Mouse (Mus musculus) intestine, embryonic 14.5 days (tissue): ENCODE measurements at regions not wholly inside any gene's neighbourhood (a gene's known extent, or its start where the extent isn't known, plus 50 kb on each side); places are given as distances from the start of the nearest gene placed in this dataset.

ENCODE experiments used
- ATAC-seq: fragments of 200-750 bp; cut with Nextera tagmentation; replicated peaks from 2 replicates; pipeline ENCODE4 v1.8.0; 2017; ENCODE audit warnings: low read depth, moderate number of reproducible peaks, moderate TSS enrichment, moderate library complexity; ENCODE audit not compliant: low FRiP score, low TSS enrichment
- DNase-seq: peaks from one replicate; pipeline ENCODE4 v3.0.0-alpha.2; 2018; ENCODE audit warnings: low spot score
- H3K27ac ChIP-seq: fragments of 300-500 bp; sonication (generic); 2 replicates; pipeline ENCODE4 v1.5.1; 2014; ENCODE audit warnings: low read depth, mild to moderate bottlenecking, control low read depth
- H3K27me3 ChIP-seq: fragments of 300-500 bp; sonication (generic); replicated peaks from 2 replicates; pipeline ENCODE4 v1.6.1; 2014; ENCODE audit warnings: low read length, control low read depth; ENCODE audit not compliant: control insufficient read depth, insufficient read depth
- H3K36me3 ChIP-seq: fragments of 300-500 bp; sonication (generic); 2 replicates; pipeline ENCODE4 v1.6.1; 2014; ENCODE audit warnings: low read length, control low read depth; ENCODE audit not compliant: control insufficient read depth, insufficient read depth
- H3K4me1 ChIP-seq: fragments of 300-500 bp; sonication (generic); replicated peaks from 2 replicates; pipeline ENCODE4 v1.6.1; 2014; ENCODE audit warnings: low read length, control low read depth, mixed read lengths; ENCODE audit not compliant: control insufficient read depth, insufficient read depth
- H3K4me2 ChIP-seq: fragments of 300-500 bp; sonication (generic); 2 replicates; pipeline ENCODE4 v1.6.1; 2014; ENCODE audit warnings: low read length
- H3K4me3 ChIP-seq: fragments of 300-500 bp; sonication (generic); 2 replicates; pipeline ENCODE4 v1.5.1; 2014; ENCODE audit warnings: low read depth, low read length, control low read depth, mixed read lengths
- H3K9ac ChIP-seq: fragments of 300-500 bp; sonication (generic); 2 replicates; pipeline ENCODE4 v1.6.1; 2014; ENCODE audit warnings: mild to moderate bottlenecking, low read length
- H3K9me3 ChIP-seq: fragments of 300-500 bp; sonication (generic); 2 replicates; pipeline ENCODE4 v1.6.1; 2016; ENCODE audit warnings: low read length, control low read depth; ENCODE audit not compliant: control insufficient read depth
- WGBS: fragments of 180-500 bp; shearing (Covaris S2); extraction: QIAGEN DNeasy Blood & Tissue Kit; methylation state at CpG from one replicate; pipeline ENCODE4 v1.1.7; 2014; 5-methylcytosine and 5-hydroxymethylcytosine counted together

- 57% methylated on average over 6 of the region's 6 CpGs for WGBS
- H3K9me3 ChIP-seq = no peaks in the 10 kb centered on the region
- H3K4me3 ChIP-seq = no peak overlapping the region
- no peaks in the 10 kb centered on the region for H3K4me1 ChIP-seq
- DNase-seq (no peak), ATAC-seq (no peak)
- H3K4me2 ChIP-seq = no peak overlapping the region
- H3K27me3 ChIP-seq = no peaks in the 10 kb centered on the region
- no peaks in the 10 kb centered on the region for H3K36me3 ChIP-seq
- H3K9ac ChIP-seq = no peak overlapping the region
- H3K27ac ChIP-seq = no peak overlapping the region
Measured at GRCm38 (mm10) chr14:105999801-106000200, 103.2 kb upstream of the Spry2 start.

GRCm38 (mm10) chr14:106007769-106008168, 98.2 kb upstream of the Trim52 start:
- Histone ChIP-seq H3K4me3 (no peak overlapping the region), H3K9me3 (no peaks in the 10 kb centered on the region), H3K27ac (no peak overlapping the region), H3K9ac (no peak overlapping the region), H3K36me3 (no peaks in the 10 kb centered on the region), H3K4me1 (no peaks in the 10 kb centered on the region), H3K27me3 (no peaks in the 10 kb centered on the region), H3K4me2 (no peak overlapping the region)
- DNase-seq = no peak
- ATAC-seq = no peak
- 81% methylated on average over 2 of the region's 2 CpGs for WGBS

- Histone ChIP-seq H3K27me3 (no peaks in the 10 kb centered on the region), H3K4me1 (no peaks in the 10 kb centered on the region), H3K36me3 (no peaks in the 10 kb centered on the region), H3K4me3 (no peak overlapping the region), H3K4me2 (no peak overlapping the region), H3K9ac (no peak overlapping the region), H3K27ac (no peak overlapping the region), H3K9me3 (no peaks in the 10 kb centered on the region)
- WGBS = 59% methylated on average over 3 of the region's 3 CpGs
- ATAC-seq (no peak), DNase-seq (no peak)
Measured at GRCm38 (mm10) chr14:106008951-106009350, 97.0 kb upstream of the Trim52 start.

- Histone ChIP-seq H3K4me2 (no peak overlapping the region), H3K4me1 (no peaks in the 10 kb centered on the region), H3K27ac (no peak overlapping the region), H3K9ac (no peak overlapping the region), H3K27me3 (no peaks in the 10 kb centered on the region), H3K9me3 (no peaks in the 10 kb centered on the region), H3K36me3 (no peaks in the 10 kb centered on the region), H3K4me3 (no peak overlapping the region)
- ATAC-seq (no peak), DNase-seq (no peak)
- 88% methylated on average over 6 of the region's 6 CpGs for WGBS
Measured at GRCm38 (mm10) chr14:106010961-106011360, 95.0 kb upstream of the Trim52 start.

- 72% methylated on average over 6 of the region's 6 CpGs for WGBS
- no peak for DNase-seq
- H3K27ac ChIP-seq = no peak overlapping the region
Measured at GRCm38 (mm10) chr14:106011991-106012427, 94.0 kb upstream of the Trim52 start.

GRCm38 (mm10) chr14:106022806-106023205, 83.2 kb upstream of the Trim52 start:
- Histone ChIP-seq H3K27me3 (no peaks in the 10 kb centered on the region), H3K4me3 (no peak overlapping the region), H3K9me3 (no peaks in the 10 kb centered on the region), H3K4me2 (no peak overlapping the region), H3K4me1 (no peaks in the 10 kb centered on the region), H3K9ac (no peak overlapping the region), H3K36me3 (no peaks in the 10 kb centered on the region), H3K27ac (no peak overlapping the region)
- 90% methylated on average over 7 of the region's 7 CpGs for WGBS
- DNase-seq (no peak), ATAC-seq (no peak)

More at GRCm38 (mm10) chr14:106011991-106012427, 94.0 kb upstream of the Trim52 start:
- Histone ChIP-seq H3K9me3 (no peaks in the 10 kb centered on the region), H3K4me2 (no peak overlapping the region), H3K4me1 (no peaks in the 10 kb centered on the region), H3K36me3 (no peaks in the 10 kb centered on the region), H3K27me3 (no peaks in the 10 kb centered on the region), H3K4me3 (no peak overlapping the region), H3K9ac (no peak overlapping the region)
- ATAC-seq = no peak

- DNase-seq (no peak), ATAC-seq (no peak)
- Histone ChIP-seq H3K4me2 (no peak overlapping the region), H3K27ac (no peak overlapping the region), H3K36me3 (no peaks in the 10 kb centered on the region), H3K9ac (no peak overlapping the region), H3K4me1 (no peaks in the 10 kb centered on the region), H3K4me3 (no peak overlapping the region), H3K9me3 (peaks cover 11% of the 10 kb centered on the region), H3K27me3 (no peaks in the 10 kb centered on the region)
- 81% methylated on average over 4 of the region's 4 CpGs for WGBS
Measured at GRCm38 (mm10) chr14:106026815-106027214, 79.2 kb upstream of the Trim52 start.

GRCm38 (mm10) chr14:106027686-106028085, 78.3 kb upstream of the Trim52 start:
- no peaks in the 10 kb centered on the region for H3K27me3 ChIP-seq
- ATAC-seq = no peak
- H3K9me3 ChIP-seq = peaks cover 11% of the 10 kb centered on the region
- H3K36me3 ChIP-seq = no peaks in the 10 kb centered on the region
- no peaks in the 10 kb centered on the region for H3K4me1 ChIP-seq
- 59% methylated on average over 5 of the region's 5 CpGs for WGBS
- H3K27ac ChIP-seq = no peak overlapping the region
- DNase-seq = no peak
- H3K4me2 ChIP-seq = no peak overlapping the region
- no peak overlapping the region for H3K9ac ChIP-seq
- no peak overlapping the region for H3K4me3 ChIP-seq

- WGBS = 97% methylated on average over 1 of the region's 1 CpGs
- H3K27ac ChIP-seq = no peak overlapping the region
- H3K4me1 ChIP-seq = no peaks in the 10 kb centered on the region
- H3K9ac ChIP-seq = no peak overlapping the region
- ATAC-seq (no peak), DNase-seq (no peak)
- H3K4me2 ChIP-seq = no peak overlapping the region
- H3K27me3 ChIP-seq = no peaks in the 10 kb centered on the region
- H3K9me3 ChIP-seq = peaks cover 11% of the 10 kb centered on the region
- H3K4me3 ChIP-seq = no peak overlapping the region
- no peaks in the 10 kb centered on the region for H3K36me3 ChIP-seq
Measured at GRCm38 (mm10) chr14:106031094-106031493, 74.9 kb upstream of the Trim52 start.
